Mouse (Mus musculus) central nervous system, embryonic 14 days (tissue): Measurements from ENCODE around the gene Bub3. TPM values are rescaled to one million over a fixed set of nuclear protein-coding genes. Genes with fewer than 3 reads are reported as not detected.

Experiments used
- polyA plus RNA-seq: library from polyadenylated mRNA; depleted of rRNA; stranded (reverse); fragments of >200 nt; gene quantifications from 2 replicates; pipeline ENCODE4 v1.2.3, GENCODE M21; 2012; rRNA removed

The Bub3 gene
- 159 and 166 TPM in 2 replicates for polyA plus RNA-seq

GRCm38 (mm10) chr7:131559986-131560696 lies at the start of gene Bub3:
Gene Bub3, plus strand, starts transcription at chr7:131560222.

GRCm38 (mm10) chr7:131542115-131542871 lies 17.7 kb upstream of the Bub3 start, which contains the start of gene Hmx3:
Gene Hmx3, plus strand, starts transcription at chr7:131542867.

GRCm38 (mm10) chr7:131548473-131548872 lies 11.5 kb upstream of the Bub3 start, which contains the start of gene Hmx2:
Gene Hmx2, plus strand, starts transcription at chr7:131548773.

Other genes starting within 250 kb of the Bub3 start
- gene Cuzd1, start 237.9 kb upstream of the Bub3 start, polyA plus RNA-seq, result 0.04 TPM in 1 of 2 replicates, not detected in the other
- 0.17 TPM in 1 of 2 replicates, not detected in the other for gene Fam24b, start 230.7 kb upstream of the Bub3 start, polyA plus RNA-seq
- gene Fam24a, start 226.4 kb upstream of the Bub3 start, polyA plus RNA-seq, result not detected in 2 replicates
- 11.9 and 14.6 TPM in 2 replicates for gene 2310057M21Rik, start 197.5 kb upstream of the Bub3 start, polyA plus RNA-seq
- 44.3 and 50.4 TPM in 2 replicates for gene Pstk, start 189.1 kb upstream of the Bub3 start, polyA plus RNA-seq
- 16.4 and 17.2 TPM in 2 replicates for gene Ikzf5, start 149.7 kb upstream of the Bub3 start, polyA plus RNA-seq
- gene Acadsb, start 149.6 kb upstream of the Bub3 start, polyA plus RNA-seq, result 29.4 and 30.5 TPM in 2 replicates
- gene Hmx3, start 17.4 kb upstream of the Bub3 start, polyA plus RNA-seq, result 2.4 and 2.7 TPM in 2 replicates
- 1.8 and 2.1 TPM in 2 replicates for gene Hmx2, start 11.4 kb upstream of the Bub3 start, polyA plus RNA-seq